ENCODE assay signal across 17 mouse cellular contexts in genomic region chr8:107946888-107947287, GRCm38 (mm10). TPM values are rescaled to one million over a fixed set of nuclear protein-coding genes. Genes with fewer than 3 reads are reported as not detected.
DNase-seq lines count a peak whose midpoint lies in the region; ATAC-seq lines count a peak whose summit lies in the region.
"Had no signal": no experiment of that assay in that cellular context is flagged by ENCODE, and none has a peak within 500 bp of the region (broad histone marks: within the 10 kb centered on the region; RNA-seq: fewer than 3 reads in every experiment).

No protein-coding gene starts in this region.

- H3K36me3 ChIP-seq in lung, embryonic 16.5 days (ENCODE audit: control insufficient read depth, insufficient read depth, low read length), result no peaks in the 10 kb centered on the region
- no peaks in the 10 kb centered on the region for H3K36me3 ChIP-seq in embryonic facial prominence, embryonic 14.5 days (ENCODE audit: control insufficient read depth, insufficient read depth, low read length)
- no peaks in the 10 kb centered on the region for H3K36me3 ChIP-seq in hindbrain, embryonic 16.5 days (ENCODE audit: control insufficient read depth, insufficient read depth, low read length)
- H3K36me3 ChIP-seq in midbrain, embryonic 15.5 days (replicated peaks), result no peaks in the 10 kb centered on the region
- H3K36me3 ChIP-seq: G1E; intestine, embryonic 15.5 days; liver, embryonic 15.5 days had no signal

- H3K4me1 ChIP-seq in lung, embryonic 16.5 days (replicated peaks; ENCODE audit: control insufficient read depth, insufficient read depth, low read length), result peaks cover 17% of the 10 kb centered on the region
- H3K4me1 ChIP-seq in embryonic facial prominence, embryonic 14.5 days (ENCODE audit: control insufficient read depth, insufficient read depth, low read length), result peaks cover 29% of the 10 kb centered on the region
- peaks cover 9% of the 10 kb centered on the region for H3K4me1 ChIP-seq in hindbrain, embryonic 16.5 days (ENCODE audit: control insufficient read depth, insufficient read depth, low read depth, low read length)
- peaks cover 47% of the 10 kb centered on the region for H3K4me1 ChIP-seq in midbrain, embryonic 15.5 days
- H3K4me1 ChIP-seq: liver, embryonic 15.5 days had no signal

- H3K27me3 ChIP-seq in lung, embryonic 16.5 days (ENCODE audit: control insufficient read depth, insufficient read depth, low read depth, low read length), result peaks cover 24% of the 10 kb centered on the region
- H3K27me3 ChIP-seq in embryonic facial prominence, embryonic 14.5 days (replicated peaks; ENCODE audit: control insufficient read depth, insufficient read depth, low read length), result peaks cover 9% of the 10 kb centered on the region
- H3K27me3 ChIP-seq in hindbrain, embryonic 16.5 days (replicated peaks; ENCODE audit: control insufficient read depth, insufficient read depth, low read length), result peaks cover 11% of the 10 kb centered on the region
- H3K27me3 ChIP-seq in midbrain, embryonic 15.5 days (replicated peaks), result no peaks in the 10 kb centered on the region
- H3K27me3 ChIP-seq: intestine, embryonic 15.5 days had no signal

- DNase-seq in lung, postnatal 36 days, result no peak
- no peak for DNase-seq in embryonic facial prominence, embryonic 14.5 days (ENCODE audit: low spot score)
- no peak for DNase-seq in yolk sac, embryonic 10.5 days (ENCODE audit: low spot score)
- no peak for DNase-seq in frontal cortex, postnatal 36 days (ENCODE audit: low spot score in 2 of 2)
- DNase-seq: adrenal gland, postnatal 25 days; cerebellum, adult 9-11 months; heart, adult 2 months; layer of hippocampus, adult 9-11 months had no signal

- peak overlapping the region; percentile 29; the same call in 1 of the 2 replicates for H3K4me2 ChIP-seq in lung, embryonic 16.5 days (ENCODE audit: low read depth, low read length)
- peak overlapping the region; percentile 14; the same call in 1 of the 2 replicates for H3K4me2 ChIP-seq in embryonic facial prominence, embryonic 14.5 days (ENCODE audit: low read depth, low read length)
- no peak overlapping the region for H3K4me2 ChIP-seq in hindbrain, embryonic 16.5 days (ENCODE audit: low read length)
- H3K4me2 ChIP-seq in midbrain, embryonic 15.5 days, result no peak overlapping the region
- H3K4me2 ChIP-seq: intestine, embryonic 15.5 days; liver, embryonic 15.5 days had no signal

- peak overlapping the region; percentile 27; the same call in 1 of the 2 replicates for H3K27ac ChIP-seq in lung, embryonic 16.5 days (ENCODE audit: low read length)
- peak overlapping the region; percentile 61 for H3K27ac ChIP-seq in embryonic facial prominence, embryonic 14.5 days (replicated peaks; ENCODE audit: low read depth, low read length)
- peak overlapping the region; percentile 16 for H3K27ac ChIP-seq in hindbrain, embryonic 16.5 days (ENCODE audit: low read depth, low read length)
- H3K27ac ChIP-seq in midbrain, embryonic 15.5 days, result peak overlapping the region; percentile 62
- H3K27ac ChIP-seq: heart, adult 2 months; intestine, embryonic 15.5 days; kidney, postnatal 0 days; liver, embryonic 15.5 days had no signal

- H3K9ac ChIP-seq in lung, embryonic 16.5 days (ENCODE audit: low read length), result no peak overlapping the region
- H3K9ac ChIP-seq in embryonic facial prominence, embryonic 14.5 days (ENCODE audit: low read depth, low read length), result no peak overlapping the region
- H3K9ac ChIP-seq in hindbrain, embryonic 16.5 days (ENCODE audit: low read depth, low read length), result no peak overlapping the region
- H3K9ac ChIP-seq in midbrain, embryonic 15.5 days, result no peak overlapping the region
- H3K9ac ChIP-seq: intestine, embryonic 15.5 days; liver, embryonic 15.5 days had no signal

- no peak overlapping the region for H3K4me3 ChIP-seq in lung, embryonic 16.5 days (ENCODE audit: low read length)
- H3K4me3 ChIP-seq in embryonic facial prominence, embryonic 14.5 days (ENCODE audit: low read depth, low read length), result no peak overlapping the region
- no peak overlapping the region for H3K4me3 ChIP-seq in hindbrain, embryonic 16.5 days (ENCODE audit: low read length)
- H3K4me3 ChIP-seq in midbrain, embryonic 15.5 days, result no peak overlapping the region
- H3K4me3 ChIP-seq: erythroblast, embryonic 14.5 days; heart, adult 2 months; intestine, embryonic 15.5 days; liver, embryonic 15.5 days had no signal

- ATAC-seq in lung, embryonic 16.5 days (ENCODE audit: low read depth), result peak; percentile 55
- ATAC-seq in embryonic facial prominence, embryonic 14.5 days (ENCODE audit: low read depth), result no peak
- no peak for ATAC-seq in hindbrain, embryonic 16.5 days
- no peak for ATAC-seq in midbrain, embryonic 15.5 days (replicated peaks)
- ATAC-seq: forebrain, embryonic 16.5 days; intestine, embryonic 15.5 days had no signal

- WGBS in lung, embryonic 16.5 days, result 24% methylated on average over 5 of the region's 5 CpGs
- 51% methylated on average over 5 of the region's 5 CpGs for WGBS in embryonic facial prominence, embryonic 14.5 days
- WGBS in hindbrain, embryonic 16.5 days, result 56% methylated on average over 5 of the region's 5 CpGs
- 67% methylated on average over 5 of the region's 5 CpGs for WGBS in midbrain, embryonic 15.5 days

- no peaks in the 10 kb centered on the region for H3K9me3 ChIP-seq in lung, embryonic 16.5 days (ENCODE audit: control insufficient read depth, low read length)
- H3K9me3 ChIP-seq in embryonic facial prominence, embryonic 14.5 days (ENCODE audit: control insufficient read depth, low read length), result no peaks in the 10 kb centered on the region
- H3K9me3 ChIP-seq in hindbrain, embryonic 16.5 days (ENCODE audit: control insufficient read depth, low read length), result no peaks in the 10 kb centered on the region
- no peaks in the 10 kb centered on the region for H3K9me3 ChIP-seq in midbrain, embryonic 15.5 days
- H3K9me3 ChIP-seq: intestine, embryonic 15.5 days; liver, embryonic 15.5 days had no signal

RNA-seq across cellular contexts. Expression of gene Zfhx3, which starts 4.4 kb away (rescaled TPM):
- polyA plus RNA-seq in lung, embryonic 16.5 days (2015; fragmentation: Nextera tagmentation; extraction: Ambion mirVana), result 11.9 and 12.7 TPM in 2 replicates
- polyA plus RNA-seq in embryonic facial prominence, embryonic 14.5 days (2014; fragmentation: Nextera tagmentation; extraction: Ambion mirVana), result 14.2 and 17.0 TPM in 2 replicates
- 17.8 and 20.3 TPM in 2 replicates for polyA plus RNA-seq in hindbrain, embryonic 16.5 days (2015; fragmentation: Nextera tagmentation; extraction: Ambion mirVana)
- polyA plus RNA-seq in midbrain, embryonic 15.5 days (2015; fragmentation: Nextera tagmentation; extraction: Ambion mirVana), result 59.0 and 60.2 TPM in 2 replicates
- polyA plus RNA-seq: G1E had no signal

Comparison
In these comparisons a context has a peak if more than half of its experiments do, and no peak if none do; other contexts are left out.
1. H3K4me2 ChIP-seq: peak in lung, embryonic 16.5 days (single experiment) and embryonic facial prominence, embryonic 14.5 days (single experiment); none in hindbrain, embryonic 16.5 days (single experiment) and midbrain, embryonic 15.5 days (single experiment).
2. Peak in every context shown above with its lines, with median percentiles within 50 percentile points of each other: H3K27ac ChIP-seq.